Mouse (Mus musculus) gastrocnemius, adult 2 months (tissue): ENCODE data around the gene Trim69. TPM values are rescaled to one million over a fixed set of nuclear protein-coding genes. Genes with fewer than 3 reads are reported as not detected.

Experiments
- DNase-seq: peaks from one replicate; pipeline ENCODE4 v3.0.0; 2022
- H3K27ac ChIP-seq: fragments of 200-600 bp; 2 replicates; pipeline ENCODE4 v1.8.1; 2022; ENCODE audit warnings: mild to moderate bottlenecking
- H3K4me3 ChIP-seq: fragments of 200-600 bp; 2 replicates; pipeline ENCODE4 v1.8.1; 2022; ENCODE audit warnings: mild to moderate bottlenecking, moderate library complexity
- CTCF ChIP-seq: fragments of 200-600 bp; IDR thresholded peaks from 2 replicates; pipeline ENCODE4 v1.8.1; 2022; ENCODE audit warnings: antibody characterized with exemption, mild to moderate bottlenecking, moderate library complexity
- intact Hi-C: fragments of 180-260 bp; cut with DNase I; formaldehyde crosslinking; loops from one replicate; pipeline ENCODE4 v1.15.1; 2025
- total RNA-seq, 2 experiments: library from RNA; stranded (reverse); gene quantifications; 2 replicates each; pipeline ENCODE4 v1.2.3; 2021

The Trim69 gene
- total RNA-seq, 2 experiments from 2014 or later = not detected

GRCm38 (mm10) chr2:122156051-122156700 is 4.3 kb upstream of the Trim69 start:
- no peak overlapping the region for H3K27ac ChIP-seq
- TF ChIP-seq CTCF = no peak
- intact Hi-C loops = no loop called here
- no peak for DNase-seq
- H3K4me3 ChIP-seq = no peak overlapping the region

GRCm38 (mm10) chr2:122157561-122157960 is 2.9 kb upstream of the Trim69 start:
- DNase-seq = no peak
- Histone ChIP-seq H3K27ac (no peak overlapping the region), H3K4me3 (no peak overlapping the region)
- TF ChIP-seq CTCF = no peak
- intact Hi-C loops = no loop called here

- intact Hi-C loops = no loop called here
- TF ChIP-seq CTCF = no peak
- Histone ChIP-seq H3K4me3 (no peak overlapping the region), H3K27ac (peak overlapping the region; percentile 51)
- DNase-seq = no peak
Observed at GRCm38 (mm10) chr2:122158362-122158802, 2.1 kb upstream of the Trim69 start.

GRCm38 (mm10) chr2:122159667-122160066 is 833 bp upstream of the Trim69 start:
- intact Hi-C loops = loop anchor here (1.0 to 2.0 kb wide), 2 partner anchors 41 to 89 kb away; partner anchors contain the start of gene Spg11
- TF ChIP-seq CTCF = no peak
- no peak overlapping the region for H3K4me3 ChIP-seq
- H3K27ac ChIP-seq = no peak overlapping the region
- DNase-seq = no peak

GRCm38 (mm10) chr2:122161542-122161941 is 1.0 kb downstream of the Trim69 start:
- intact Hi-C loops = loop anchor here (2.0 kb wide), 1 partner anchor 91 kb away; no protein-coding TSS in a partner anchor
- peak overlapping the region; percentile 54 for H3K27ac ChIP-seq
- no peak overlapping the region for H3K4me3 ChIP-seq
- DNase-seq = no peak
- no peak for TF ChIP-seq CTCF

- DNase-seq = no peak
- Histone ChIP-seq H3K4me3 (no peak overlapping the region), H3K27ac (no peak overlapping the region)
- intact Hi-C loops = no loop called here
- no peak for TF ChIP-seq CTCF
Observed at GRCm38 (mm10) chr2:122162529-122162928, 2.0 kb downstream of the Trim69 start.

GRCm38 (mm10) chr2:122163430-122164195 is 3.1 kb downstream of the Trim69 start:
- intact Hi-C loops = no loop called here
- no peak for DNase-seq
- TF ChIP-seq CTCF = no peak
- Histone ChIP-seq H3K27ac (peak overlapping the region; percentile 24; the same call in 1 of the 2 replicates), H3K4me3 (peak overlapping the region; percentile 39)

GRCm38 (mm10) chr2:122164293-122164692 is 3.8 kb downstream of the Trim69 start:
- TF ChIP-seq CTCF = no peak
- intact Hi-C loops = no loop called here
- H3K4me3 ChIP-seq = peak overlapping the region; percentile 39
- no peak overlapping the region for H3K27ac ChIP-seq
- DNase-seq = no peak

GRCm38 (mm10) chr2:122171292-122171691 is 10.8 kb downstream of the Trim69 start:
- DNase-seq = no peak
- intact Hi-C loops = no loop called here
- no peak for TF ChIP-seq CTCF
- Histone ChIP-seq H3K27ac (no peak overlapping the region), H3K4me3 (no peak overlapping the region)

- Histone ChIP-seq H3K27ac (no peak overlapping the region), H3K4me3 (no peak overlapping the region)
- TF ChIP-seq CTCF = no peak
- DNase-seq = no peak
- intact Hi-C loops = no loop called here
Observed at GRCm38 (mm10) chr2:122172188-122172587, 11.7 kb downstream of the Trim69 start.

GRCm38 (mm10) chr2:122180051-122180822 is 19.7 kb downstream of the Trim69 start:
- no peak for DNase-seq
- intact Hi-C loops = no loop called here
- H3K4me3 ChIP-seq = no peak overlapping the region
- TF ChIP-seq CTCF = no peak
- H3K27ac ChIP-seq = no peak overlapping the region

GRCm38 (mm10) chr2:122185086-122185485 is 24.6 kb downstream of the Trim69 start:
- Histone ChIP-seq H3K27ac (no peak overlapping the region), H3K4me3 (no peak overlapping the region)
- DNase-seq = no peak
- intact Hi-C loops = no loop called here
- no peak for TF ChIP-seq CTCF

GRCm38 (mm10) chr2:122186106-122186505 is 25.6 kb downstream of the Trim69 start, which contains the start of the genes Patl2 and Terb2:
Gene Patl2 (minus strand): TSS chr2:122186189.
Gene Terb2 (plus strand): TSS chr2:122186272.
- H3K4me3 ChIP-seq = no peak within 1 kb of the TSS
- DNase-seq = no peak
- H3K27ac ChIP-seq = no peak within 1 kb of the TSS
- TF ChIP-seq CTCF = no peak
- intact Hi-C loops = no loop called here
